14 mouse cellular contexts compared by ENCODE assay signal in the genomic region with DNA sequence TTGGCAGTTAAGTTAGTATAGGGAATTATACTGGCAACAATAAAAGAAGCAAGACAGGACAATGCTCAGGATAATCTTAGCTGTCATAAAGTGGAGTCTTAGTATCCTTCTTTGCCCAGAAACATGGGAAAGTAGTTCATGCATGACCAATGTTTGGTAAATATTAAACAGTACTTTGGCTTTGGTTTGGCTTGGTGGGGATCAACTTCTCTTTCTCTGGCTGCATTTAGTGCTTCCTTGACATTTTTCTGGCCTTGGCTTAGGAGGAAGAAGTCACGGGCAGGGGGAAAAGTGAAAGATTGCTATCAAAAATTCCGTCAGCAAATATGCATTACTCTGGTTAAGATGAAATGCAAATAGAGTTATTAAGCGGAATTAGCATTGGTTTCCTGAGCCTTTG.
"Had no signal": no experiment of that assay in that cellular context is flagged by ENCODE, and none has a peak within 500 bp of the region (broad histone marks: within the 10 kb centered on the region; RNA-seq: fewer than 3 reads in every experiment).

No protein-coding gene starts in this region.

- H3K4me3 ChIP-seq: limb, embryonic 15.5 days; liver, embryonic 12.5 days; midbrain, embryonic 15.5 days; neural tube, embryonic 12.5 days had no signal

- H3K36me3 ChIP-seq: limb, embryonic 15.5 days; liver, embryonic 12.5 days; midbrain, embryonic 15.5 days; neural tube, embryonic 12.5 days had no signal

- H3K27ac ChIP-seq: limb, embryonic 15.5 days; liver, embryonic 12.5 days; midbrain, embryonic 15.5 days; neural tube, embryonic 12.5 days; stomach, postnatal 0 days had no signal

- H3K4me1 ChIP-seq: limb, embryonic 15.5 days; liver, embryonic 12.5 days; midbrain, embryonic 15.5 days; neural tube, embryonic 12.5 days had no signal

- ATAC-seq: intestine, embryonic 16.5 days; liver, embryonic 12.5 days; midbrain, embryonic 15.5 days had no signal

- H3K27me3 ChIP-seq: limb, embryonic 15.5 days; liver, embryonic 12.5 days; midbrain, embryonic 15.5 days; neural tube, embryonic 12.5 days had no signal

- H3K9ac ChIP-seq: limb, embryonic 15.5 days; liver, embryonic 12.5 days; lung, embryonic 14.5 days; midbrain, embryonic 15.5 days; neural tube, embryonic 12.5 days had no signal

- DNase-seq: layer of hippocampus, adult 9-11 months; layer of hippocampus, postnatal 36 days; lung, embryonic 14.5 days; lung, postnatal 10 days; lung, postnatal 4 days; retina, postnatal 1 day; right cerebral cortex, postnatal 4 days had no signal

- H3K9me3 ChIP-seq: limb, embryonic 15.5 days; liver, embryonic 12.5 days; midbrain, embryonic 15.5 days; neural tube, embryonic 12.5 days had no signal

- H3K4me2 ChIP-seq: limb, embryonic 15.5 days; liver, embryonic 12.5 days; lung, embryonic 14.5 days; midbrain, embryonic 11.5 days; midbrain, embryonic 15.5 days; neural tube, embryonic 12.5 days had no signal
